Mouse (Mus musculus): ENCODE results near the gene Syt16.

The Syt16 gene

DNA sequence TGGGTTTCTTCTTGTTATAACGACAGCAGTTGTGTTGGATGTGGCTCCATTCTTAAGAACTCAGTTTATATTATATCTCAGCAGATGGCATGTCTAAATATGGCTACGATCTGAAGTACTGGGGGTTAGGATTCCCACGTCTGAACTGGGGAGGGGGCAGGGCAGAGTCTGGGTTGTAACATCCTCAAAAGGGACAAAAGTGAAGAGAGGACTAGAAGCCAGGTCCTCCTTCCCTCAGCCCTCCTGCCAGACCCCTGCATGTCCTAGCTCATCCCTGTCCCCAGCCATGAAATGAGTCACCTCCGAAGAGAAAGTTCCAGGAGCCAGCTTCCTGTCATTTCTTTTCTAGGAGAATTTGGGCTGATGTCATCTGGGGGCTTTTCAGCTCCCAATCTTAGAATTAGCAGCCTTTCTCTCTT lies 111.2 kb downstream of the Syt16 start:
- no peak for DNase-seq

DNA sequence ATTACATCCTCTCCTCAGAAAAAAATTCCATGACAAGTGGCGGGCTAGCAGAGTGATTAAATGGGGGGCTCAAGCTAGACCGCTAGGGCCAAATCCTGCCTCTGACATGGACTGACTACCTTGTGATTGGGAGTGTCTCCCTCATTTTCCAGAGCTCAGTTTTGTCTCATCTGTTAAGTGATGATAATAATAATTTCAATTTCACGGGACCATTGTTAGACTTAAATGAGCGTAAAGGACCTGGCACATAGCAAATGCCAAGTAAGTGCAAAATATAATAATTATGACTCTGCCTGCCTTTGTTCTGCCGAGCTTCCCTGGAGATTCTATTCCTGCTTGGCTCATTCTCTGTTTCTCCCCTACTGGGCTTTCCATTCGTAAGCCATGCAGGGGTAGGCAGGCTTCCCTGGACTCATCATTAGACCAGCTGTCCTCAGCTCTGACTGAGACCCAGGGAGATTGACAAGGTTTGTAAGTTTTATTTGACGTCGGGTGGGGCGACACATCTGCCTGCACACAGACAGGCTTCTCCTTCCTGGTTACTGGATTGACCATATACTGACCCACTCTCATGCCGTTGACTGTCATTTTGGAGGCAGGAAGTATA lies 112.1 kb downstream of the Syt16 start:
- DNase-seq, result no peak

GRCm38 (mm10) chr12:74116825-74117224 lies 119.4 kb downstream of the Syt16 start:
- no peak for DNase-seq

DNA sequence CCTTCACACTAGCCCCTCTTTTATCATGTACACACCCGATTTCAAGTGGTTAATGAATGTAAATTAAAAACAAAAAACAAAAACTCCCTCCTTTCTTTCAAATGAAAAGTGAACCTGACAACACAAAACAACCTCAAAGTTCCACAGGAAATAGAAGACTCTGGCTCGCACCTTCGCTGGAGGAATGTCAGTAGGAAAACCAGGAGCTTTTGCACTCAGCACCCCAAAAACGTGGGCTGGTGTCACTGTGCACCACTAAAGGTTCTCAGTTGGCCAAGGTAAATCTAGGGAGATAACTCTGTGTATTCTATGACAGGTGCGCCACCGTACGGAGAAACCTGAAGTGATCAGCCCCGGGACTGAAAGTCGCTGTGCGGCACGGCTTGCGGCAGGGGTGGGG lies 128.3 kb downstream of the Syt16 start:
- DNase-seq, result no peak

DNA sequence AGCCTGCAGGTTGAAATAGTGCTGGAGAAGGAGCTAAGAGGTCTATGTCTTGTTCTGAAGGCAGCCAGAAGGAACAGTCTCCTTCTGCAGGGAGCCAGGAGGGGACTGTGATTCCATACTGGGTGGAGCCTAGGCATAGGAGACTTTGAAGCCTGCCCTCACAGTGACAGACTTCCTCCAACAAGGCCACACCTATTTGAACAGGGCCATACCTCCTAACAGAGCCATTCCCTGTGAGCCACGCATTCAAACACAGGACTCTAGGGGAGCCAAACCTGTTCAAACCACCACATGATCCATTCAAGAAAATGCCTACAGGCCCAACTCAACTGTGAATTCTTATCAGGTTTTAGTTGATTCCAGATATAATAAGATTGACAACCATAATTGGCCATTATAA lies 130.8 kb downstream of the Syt16 start:
- no peak for DNase-seq

- DNase-seq, result no peak
Observed at GRCm38 (mm10) chr12:74131790-74132189, 134.3 kb downstream of the Syt16 start.

DNA sequence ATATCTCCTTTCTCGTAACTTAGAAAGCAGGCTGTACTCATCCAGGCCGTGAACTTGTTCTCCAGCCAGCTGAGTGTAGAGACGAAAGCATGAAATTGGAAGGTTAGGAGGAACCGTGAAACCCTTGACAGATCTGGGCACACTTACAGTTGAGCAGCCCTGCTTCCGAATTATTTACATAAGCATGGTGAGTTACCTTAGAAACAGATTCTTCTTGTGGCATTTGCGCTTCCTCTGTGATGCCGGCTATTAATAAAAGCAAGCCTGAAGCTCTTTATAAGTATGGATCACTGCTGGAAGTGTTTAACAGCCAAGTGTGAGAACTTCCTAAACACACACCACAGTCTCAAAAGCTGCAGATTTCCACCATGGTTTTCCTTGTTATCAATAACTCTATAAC lies 144.7 kb downstream of the Syt16 start:
- DNase-seq, result no peak

DNA sequence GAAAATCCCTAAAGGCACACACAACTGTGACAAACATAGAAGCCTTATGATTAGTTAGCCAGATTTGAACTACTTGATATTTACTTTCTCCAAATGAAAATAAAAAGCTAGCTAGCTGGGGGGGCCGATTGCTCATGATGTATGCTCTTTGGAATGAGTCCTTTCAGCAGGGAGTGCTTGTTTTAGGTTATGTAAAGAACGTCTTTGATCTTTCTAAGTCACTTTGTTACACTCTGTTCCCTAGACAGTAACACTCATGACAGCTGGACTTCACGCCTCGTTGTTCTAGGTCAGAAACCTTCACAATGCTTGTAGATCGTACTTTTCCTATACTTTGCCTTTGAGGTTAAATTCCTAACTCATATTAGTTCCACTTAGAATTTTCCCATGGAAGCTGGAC lies 146.9 kb downstream of the Syt16 start:
- no peak for DNase-seq

- DNase-seq, result no peak
Observed at GRCm38 (mm10) chr12:74160791-74161190, 163.3 kb downstream of the Syt16 start.

GRCm38 (mm10) chr12:74163080-74163479 lies 165.6 kb downstream of the Syt16 start:
- DNase-seq, result no peak

DNA sequence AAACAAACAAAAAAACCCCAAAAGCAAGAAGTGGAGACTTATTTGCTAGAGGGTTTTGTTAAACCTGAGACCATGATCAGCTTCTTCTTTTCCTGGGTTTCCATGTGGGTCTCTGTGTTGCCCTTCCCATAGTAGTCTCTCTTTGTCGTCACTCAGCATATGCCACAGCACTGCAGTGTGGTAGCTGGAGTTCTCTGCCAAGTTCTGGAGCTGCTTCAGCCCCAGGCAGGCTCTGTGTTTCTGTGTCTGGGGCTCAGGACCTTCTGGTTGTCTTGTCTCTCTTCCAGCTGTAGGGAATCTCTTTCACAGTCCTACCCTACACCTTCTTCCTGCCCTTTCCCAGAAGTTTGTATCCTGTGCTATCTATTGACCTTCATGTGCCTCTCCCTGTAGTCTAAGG lies 173.8 kb downstream of the Syt16 start:
- no peak for DNase-seq

DNA sequence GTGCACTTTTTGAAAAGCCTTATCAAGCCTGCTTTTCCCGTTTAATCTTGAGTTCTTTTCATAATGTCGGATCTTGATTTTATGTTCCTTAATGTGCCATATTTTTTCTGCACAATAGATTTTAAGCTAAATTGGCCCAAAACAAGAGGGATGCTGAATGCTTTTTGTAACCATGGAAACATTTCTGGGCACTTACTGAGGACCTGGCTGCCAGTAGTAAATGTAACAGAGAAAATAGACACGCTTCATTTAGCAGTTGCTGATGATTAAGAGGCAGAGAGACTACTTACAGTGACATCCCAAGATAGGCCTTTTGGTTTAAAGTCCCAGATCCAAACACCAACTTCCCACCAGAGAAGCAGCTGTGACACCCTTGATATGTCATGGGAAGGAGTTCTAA lies 176.4 kb downstream of the Syt16 start:
- no peak for DNase-seq

- no peak for DNase-seq
Observed at GRCm38 (mm10) chr12:74184596-74184995, 187.1 kb downstream of the Syt16 start.

GRCm38 (mm10) chr12:74188243-74188785 lies 190.9 kb downstream of the Syt16 start:
- DNase-seq, result no peak

- no peak for DNase-seq
Observed at GRCm38 (mm10) chr12:74188815-74189214, 191.4 kb downstream of the Syt16 start.

- DNase-seq, result no peak
Observed at GRCm38 (mm10) chr12:74189840-74190239, 192.4 kb downstream of the Syt16 start.

DNA sequence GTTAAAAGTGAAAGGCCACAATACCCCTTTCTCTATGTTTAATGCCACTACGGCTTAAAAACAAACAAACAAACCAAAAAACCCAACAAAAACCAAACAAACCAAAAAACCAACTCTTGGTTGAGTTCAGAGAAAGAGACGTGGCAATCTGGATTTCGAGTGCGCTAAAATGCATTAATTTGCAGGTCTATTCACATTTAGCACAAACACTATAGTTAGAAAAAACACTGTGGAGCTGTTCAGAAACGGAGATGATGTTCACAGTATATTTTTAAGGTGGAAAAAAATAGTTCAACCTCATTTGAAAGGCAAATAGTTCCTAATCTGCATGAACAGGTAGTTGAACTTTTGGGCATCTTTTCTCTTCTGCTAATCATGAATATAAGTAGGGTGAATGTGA lies 192.8 kb downstream of the Syt16 start:
- DNase-seq, result no peak

- DNase-seq, result no peak
Observed at GRCm38 (mm10) chr12:74192552-74192951, 195.1 kb downstream of the Syt16 start.

- DNase-seq, result no peak
Observed at GRCm38 (mm10) chr12:74201410-74201809, 203.9 kb downstream of the Syt16 start.

- no peak for DNase-seq
Observed at GRCm38 (mm10) chr12:74202431-74203042, 205.1 kb downstream of the Syt16 start.

GRCm38 (mm10) chr12:74212156-74212555 lies 214.7 kb downstream of the Syt16 start:
- no peak for DNase-seq

DNA sequence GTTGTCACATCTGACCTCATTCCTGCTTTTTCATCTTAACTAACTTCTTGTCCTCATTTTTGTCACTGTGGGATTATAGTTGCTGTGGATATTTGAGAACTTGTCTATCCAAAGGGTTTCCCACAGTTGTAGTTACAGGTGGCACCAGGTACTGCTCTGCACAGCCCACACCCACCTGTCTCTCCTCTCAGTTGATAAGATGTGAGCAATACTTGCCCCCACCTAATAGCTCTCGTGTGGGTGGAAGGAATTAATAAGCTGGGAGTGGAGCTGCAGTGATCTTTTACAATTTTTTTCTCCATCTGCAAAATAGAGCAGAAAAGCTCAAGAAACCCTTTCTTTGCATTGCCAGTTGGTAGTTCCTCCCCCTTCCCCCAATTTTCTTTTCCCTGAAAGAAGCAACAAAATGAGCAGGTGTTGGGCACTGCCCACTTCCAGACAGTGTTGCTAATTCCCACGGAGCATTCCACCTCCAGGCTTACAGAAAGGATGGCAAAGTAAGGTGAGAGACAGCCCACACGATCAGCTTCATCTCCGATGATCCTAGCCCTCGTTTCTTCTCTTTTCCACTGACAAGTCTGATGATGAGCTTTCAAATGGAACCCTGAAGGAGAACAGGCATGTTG lies 218.8 kb downstream of the Syt16 start:
- DNase-seq, result no peak

- DNase-seq, result no peak
Observed at GRCm38 (mm10) chr12:74219909-74220308, 222.4 kb downstream of the Syt16 start.

- no peak for DNase-seq
Observed at GRCm38 (mm10) chr12:74220651-74221050, 223.2 kb downstream of the Syt16 start.

Data from cerebellum, adult 11-12 months (tissue).